Mouse (Mus musculus): ENCODE measurements at regions not wholly inside any gene's neighbourhood (a gene's known extent, or its start where the extent isn't known, plus 50 kb on each side); places are given as distances from the start of the nearest gene placed in this dataset.
"Not testable (repeated sequence)": the region's sequence is repeated elsewhere in the genome, so short reads cannot be mapped to it uniquely, and the experiment has no call there.

- DNase-seq (ENCODE audit: low read depth, low spot score): no peak
Observed at GRCm38 (mm10) chr13:45130516-45131249, 52.2 kb downstream of the Gm9817 start.

GRCm38 (mm10) chr13:45140616-45141015 lies 62.1 kb downstream of the Gm9817 start:
- no peak for DNase-seq (ENCODE audit: low read depth, low spot score)

- DNase-seq (ENCODE audit: low read depth, low spot score): peak; percentile 18
Observed at GRCm38 (mm10) chr13:45145129-45145528, 66.6 kb downstream of the Gm9817 start.

- DNase-seq (ENCODE audit: low read depth, low spot score): no peak
Observed at GRCm38 (mm10) chr13:45156223-45156622, 77.7 kb downstream of the Gm9817 start.

GRCm38 (mm10) chr13:45156982-45157381 lies 78.5 kb downstream of the Gm9817 start:
- no peak for DNase-seq (ENCODE audit: low read depth, low spot score)

- DNase-seq (ENCODE audit: low read depth, low spot score): no peak
Observed at GRCm38 (mm10) chr13:45160281-45160680, 81.8 kb downstream of the Gm9817 start.

GRCm38 (mm10) chr13:45164001-45164778 lies 85.7 kb downstream of the Gm9817 start:
- no peak for DNase-seq (ENCODE audit: low read depth, low spot score)

GRCm38 (mm10) chr13:45165159-45165558 lies 86.7 kb downstream of the Gm9817 start:
- no peak for DNase-seq (ENCODE audit: low read depth, low spot score)

- no peak for DNase-seq (ENCODE audit: low read depth, low spot score)
Observed at GRCm38 (mm10) chr13:45169716-45170115, 91.2 kb downstream of the Gm9817 start.

GRCm38 (mm10) chr13:45173139-45173538 lies 94.6 kb downstream of the Gm9817 start:
- DNase-seq (ENCODE audit: low read depth, low spot score): no peak

- DNase-seq (ENCODE audit: low read depth, low spot score): not testable (repeated sequence)
Observed at GRCm38 (mm10) chr13:45175711-45176205, 97.3 kb downstream of the Gm9817 start.

GRCm38 (mm10) chr13:45181529-45182230 lies 103.2 kb downstream of the Gm9817 start:
- DNase-seq (ENCODE audit: low read depth, low spot score): no peak

- DNase-seq (ENCODE audit: low read depth, low spot score): no peak
Observed at GRCm38 (mm10) chr13:45189389-45189788, 110.9 kb downstream of the Gm9817 start.

GRCm38 (mm10) chr13:45190151-45190550 lies 111.7 kb downstream of the Gm9817 start:
- no peak for DNase-seq (ENCODE audit: low read depth, low spot score)

GRCm38 (mm10) chr13:45192079-45192478 lies 113.6 kb downstream of the Gm9817 start:
- DNase-seq (ENCODE audit: low read depth, low spot score): no peak

GRCm38 (mm10) chr13:45195562-45195961 lies 117.1 kb downstream of the Gm9817 start:
- DNase-seq (ENCODE audit: low read depth, low spot score): no peak

GRCm38 (mm10) chr13:45196363-45196762 lies 117.9 kb downstream of the Gm9817 start:
- DNase-seq (ENCODE audit: low read depth, low spot score): no peak

GRCm38 (mm10) chr13:45200511-45201120 lies 122.1 kb downstream of the Gm9817 start:
- no peak for DNase-seq (ENCODE audit: low read depth, low spot score)

- DNase-seq (ENCODE audit: low read depth, low spot score): no peak
Observed at GRCm38 (mm10) chr13:45204856-45205255, 126.4 kb downstream of the Gm9817 start.

- no peak for DNase-seq (ENCODE audit: low read depth, low spot score)
Observed at GRCm38 (mm10) chr13:45208540-45209197, 130.2 kb downstream of the Gm9817 start.

GRCm38 (mm10) chr13:45211241-45211640 lies 132.7 kb downstream of the Gm9817 start:
- no peak for DNase-seq (ENCODE audit: low read depth, low spot score)

Measured in brain, embryonic 18.5 days (tissue).